Mouse (Mus musculus): ENCODE measurements around the gene Tenm4.

The Tenm4 gene

GRCm38 (mm10) chr7:96740631-96741030 lies 569.6 kb downstream of the Tenm4 start:
- DNase-seq (ENCODE audit: low spot score), result no peak

GRCm38 (mm10) chr7:96742221-96742620 lies 571.2 kb downstream of the Tenm4 start:
- no peak for DNase-seq (ENCODE audit: low spot score)

- DNase-seq (ENCODE audit: low spot score), result peak; percentile 75
Observed at GRCm38 (mm10) chr7:96745956-96746355, 574.9 kb downstream of the Tenm4 start.

- no peak for DNase-seq (ENCODE audit: low spot score)
Observed at GRCm38 (mm10) chr7:96746706-96747105, 575.7 kb downstream of the Tenm4 start.

- no peak for DNase-seq (ENCODE audit: low spot score)
Observed at GRCm38 (mm10) chr7:96748538-96749045, 577.5 kb downstream of the Tenm4 start.

GRCm38 (mm10) chr7:96749753-96750152 lies 578.7 kb downstream of the Tenm4 start:
- peak; percentile 78 for DNase-seq (ENCODE audit: low spot score)

GRCm38 (mm10) chr7:96751236-96751635 lies 580.2 kb downstream of the Tenm4 start:
- DNase-seq (ENCODE audit: low spot score), result no peak

GRCm38 (mm10) chr7:96752776-96753175 lies 581.7 kb downstream of the Tenm4 start:
- no peak for DNase-seq (ENCODE audit: low spot score)

GRCm38 (mm10) chr7:96753335-96754095 lies 582.5 kb downstream of the Tenm4 start:
- no peak for DNase-seq (ENCODE audit: low spot score)

- DNase-seq (ENCODE audit: low spot score), result no peak
Observed at GRCm38 (mm10) chr7:96754175-96754574, 583.1 kb downstream of the Tenm4 start.

- DNase-seq (ENCODE audit: low spot score), result no peak
Observed at GRCm38 (mm10) chr7:96755459-96756094, 584.5 kb downstream of the Tenm4 start.

- no peak for DNase-seq (ENCODE audit: low spot score)
Observed at GRCm38 (mm10) chr7:96756104-96756742, 585.2 kb downstream of the Tenm4 start.

GRCm38 (mm10) chr7:96757067-96757466 lies 586.0 kb downstream of the Tenm4 start:
- DNase-seq (ENCODE audit: low spot score), result no peak

GRCm38 (mm10) chr7:96760208-96760607 lies 589.2 kb downstream of the Tenm4 start:
- no peak for DNase-seq (ENCODE audit: low spot score)

GRCm38 (mm10) chr7:96761151-96761550 lies 590.1 kb downstream of the Tenm4 start:
- DNase-seq (ENCODE audit: low spot score), result no peak

- no peak for DNase-seq (ENCODE audit: low spot score)
Observed at GRCm38 (mm10) chr7:96765321-96765960, 594.4 kb downstream of the Tenm4 start.

GRCm38 (mm10) chr7:96767090-96767489 lies 596.0 kb downstream of the Tenm4 start:
- DNase-seq (ENCODE audit: low spot score), result no peak

- DNase-seq (ENCODE audit: low spot score), result no peak
Observed at GRCm38 (mm10) chr7:96768718-96769117, 597.7 kb downstream of the Tenm4 start.

- DNase-seq (ENCODE audit: low spot score), result peak; percentile 37
Observed at GRCm38 (mm10) chr7:96769784-96770183, 598.7 kb downstream of the Tenm4 start.

- DNase-seq (ENCODE audit: low spot score), result no peak
Observed at GRCm38 (mm10) chr7:96772966-96773365, 601.9 kb downstream of the Tenm4 start.

GRCm38 (mm10) chr7:96773585-96774225 lies 602.7 kb downstream of the Tenm4 start:
- no peak for DNase-seq (ENCODE audit: low spot score)

- DNase-seq (ENCODE audit: low spot score), result no peak
Observed at GRCm38 (mm10) chr7:96775080-96775486, 604.0 kb downstream of the Tenm4 start.
